Mouse (Mus musculus) ES-E14 (cell line): ENCODE measurements around the gene Chmp5. TPM values are rescaled to one million over a fixed set of nuclear protein-coding genes. Genes with fewer than 3 reads are reported as not detected.
"Not testable (repeated sequence)": the region's sequence is repeated elsewhere in the genome, so short reads cannot be mapped to it uniquely, and the experiment has no call there.

Experiments
- DNase-seq: peaks from one replicate; pipeline ENCODE4 v3.0.0-alpha.2; 2013; ENCODE audit warnings: low read depth, low spot score
- H3K27ac ChIP-seq: 2 replicates; pipeline ENCODE4 v1.5.1; 2012; ENCODE audit warnings: low read depth, mild to moderate bottlenecking, low read length, moderate library complexity, mixed read lengths; ENCODE audit not compliant: poor library complexity, insufficient read depth, severe bottlenecking
- H3K36me3 ChIP-seq: 2 replicates; pipeline ENCODE4 v1.6.1; 2012; ENCODE audit warnings: mild to moderate bottlenecking, low read length, moderate library complexity, mixed read lengths; ENCODE audit not compliant: control insufficient read depth, poor library complexity, insufficient read depth, severe bottlenecking
- H3K4me1 ChIP-seq, 2 experiments: fragments of 150-350 bp in 1 of 2; sonication (generic) in 1 of 2; 2 replicates each; pipeline ENCODE4 v1.6.1; 2012; ENCODE audit warnings: low read length in 2 of 2, mild to moderate bottlenecking in 1 of 2, mixed read lengths in 1 of 2; ENCODE audit not compliant: control insufficient read depth in 2 of 2, insufficient read depth in 2 of 2, poor library complexity in 1 of 2
- H3K4me3 ChIP-seq, 2 experiments: fragments of 150-350 bp in 1 of 2; sonication (generic) in 1 of 2; 2 replicates each; pipeline ENCODE4 v1.5.1; 2012; ENCODE audit warnings: low read length in 2 of 2, low read depth in 1 of 2, mild to moderate bottlenecking in 1 of 2, mixed read lengths in 1 of 2; ENCODE audit not compliant: insufficient read depth in 1 of 2, poor library complexity in 1 of 2, severe bottlenecking in 1 of 2
- H3K9ac ChIP-seq: 2 replicates; pipeline ENCODE4 v1.6.1; 2012; ENCODE audit warnings: low read depth, mild to moderate bottlenecking, low read length, mixed read lengths; ENCODE audit not compliant: poor library complexity, insufficient read depth, severe bottlenecking
- H3K9me3 ChIP-seq: fragments of 150-350 bp; sonication (generic); 2 replicates; pipeline ENCODE4 v1.6.1; 2012; ENCODE audit warnings: low read depth, mild to moderate bottlenecking, low read length; ENCODE audit not compliant: control insufficient read depth, insufficient read depth
- CHD2 ChIP-seq: IDR thresholded peaks from 2 replicates; pipeline ENCODE4 v1.6.1; 2014; ENCODE audit warnings: mild to moderate bottlenecking, low read depth, low read length, inconsistent platforms
- HCFC1 ChIP-seq: IDR thresholded peaks from 2 replicates; pipeline ENCODE4 v1.6.1; 2012; ENCODE audit warnings: low read length, inconsistent platforms, borderline replicate concordance; ENCODE audit not compliant: insufficient read depth
- MAFK ChIP-seq: IDR thresholded peaks from 2 replicates; pipeline ENCODE4 v1.6.1; 2014; ENCODE audit warnings: mild to moderate bottlenecking, low read depth, low read length, inconsistent platforms; ENCODE audit not compliant: insufficient read depth
- ZC3H11A ChIP-seq: IDR thresholded peaks from 2 replicates; pipeline ENCODE4 v1.6.1; 2012; ENCODE audit warnings: low read depth, mild to moderate bottlenecking, inconsistent platforms, low read length, borderline replicate concordance
- ZNF384 ChIP-seq: IDR thresholded peaks from 2 replicates; pipeline ENCODE4 v1.6.1; 2012; ENCODE audit warnings: low read depth, low read length, inconsistent platforms
- in situ Hi-C, 2 experiments: fragments of 600-800 bp; cut with MboI; formaldehyde crosslinking; loops; one replicate each; pipeline ENCODE4 v1.15.1; 2025; ENCODE audit warnings: low sequenced_read_pairs in 2 of 2, inconsistent platforms in 1 of 2; ENCODE audit not compliant: unreplicated experiment in 2 of 2
- total RNA-seq: library from RNA; depleted of rRNA; stranded (reverse); fragments of 300-350 nt; gene quantifications from 2 replicates; pipeline ENCODE4 v1.2.3, GENCODE M21; 2012

Gene Chmp5
- total RNA-seq, 1 experiment = 67.5 TPM

GRCm38 (mm10) chr4:40923087-40923651, 25.0 kb upstream of the Chmp5 start:
- Histone ChIP-seq H3K36me3 (no peaks in the 10 kb centered on the region), H3K27ac (no peak overlapping the region), H3K4me3 (no peak overlapping the region), H3K9ac (no peak overlapping the region), H3K9me3 (no peaks in the 10 kb centered on the region), H3K4me1 (peaks cover 2 to 6% of the 10 kb centered on the region in 2 experiments; a peak in 3 of 4 replicates)
- in situ Hi-C loops = no loop called here
- no peak for DNase-seq
- no peak for TF ChIP-seq HCFC1
- no peak for TF ChIP-seq MAFK
- no peak for TF ChIP-seq ZC3H11A
- TF ChIP-seq CHD2 = no peak
- no peak for TF ChIP-seq ZNF384

GRCm38 (mm10) chr4:40925568-40925967, 22.6 kb upstream of the Chmp5 start:
- Histone ChIP-seq H3K9me3 (no peaks in the 10 kb centered on the region), H3K4me3 (no peak overlapping the region), H3K4me1 (peaks cover 2 to 6% of the 10 kb centered on the region in 2 experiments; a peak in 3 of 4 replicates), H3K27ac (no peak overlapping the region), H3K36me3 (no peaks in the 10 kb centered on the region), H3K9ac (no peak overlapping the region)
- DNase-seq = no peak
- TF ChIP-seq ZNF384 (no peak), MAFK (no peak), HCFC1 (no peak), ZC3H11A (no peak), CHD2 (no peak)
- in situ Hi-C loops = no loop called here

- Histone ChIP-seq H3K9ac (no peak overlapping the region), H3K27ac (no peak overlapping the region), H3K4me1 (no peaks in the 10 kb centered on the region), H3K36me3 (no peaks in the 10 kb centered on the region), H3K9me3 (no peaks in the 10 kb centered on the region), H3K4me3 (no peak overlapping the region)
- in situ Hi-C loops = no loop called here
- no peak for DNase-seq
- TF ChIP-seq HCFC1 = no peak
- TF ChIP-seq MAFK = no peak
- TF ChIP-seq ZNF384 = no peak
- no peak for TF ChIP-seq CHD2
- TF ChIP-seq ZC3H11A = no peak
Observed at GRCm38 (mm10) chr4:40929046-40929445, 19.2 kb upstream of the Chmp5 start.

GRCm38 (mm10) chr4:40933694-40934093, 14.5 kb upstream of the Chmp5 start:
- no peak for DNase-seq
- TF ChIP-seq HCFC1 (no peak), ZC3H11A (no peak), MAFK (no peak), ZNF384 (no peak), CHD2 (no peak)
- peaks cover 0 to 5% of the 10 kb centered on the region in 2 experiments; a peak in 1 of 4 replicates for H3K4me1 ChIP-seq
- H3K36me3 ChIP-seq = peaks cover 20% of the 10 kb centered on the region
- no peak overlapping the region for H3K4me3 ChIP-seq
- in situ Hi-C loops = no loop called here
- H3K9me3 ChIP-seq = no peaks in the 10 kb centered on the region
- H3K27ac ChIP-seq = no peak overlapping the region
- no peak overlapping the region for H3K9ac ChIP-seq

GRCm38 (mm10) chr4:40934369-40934768, 13.8 kb upstream of the Chmp5 start:
- in situ Hi-C loops, DNase-seq, H3K9ac ChIP-seq, H3K27ac ChIP-seq, H3K4me1 ChIP-seq, H3K9me3 ChIP-seq, H3K4me3 ChIP-seq: not testable (repeated sequence)
- H3K36me3 ChIP-seq = peaks cover 23% of the 10 kb centered on the region
